Mouse (Mus musculus): Measurements from ENCODE around the gene Dph2.
A peak's percentile ranks its signal among the peaks of the same experiment; 100 is the strongest.

Dph2 gene

GRCm38 (mm10) chr4:117912131-117912561 is 20.3 kb upstream of the Dph2 start:
- DNase-seq (ENCODE audit: low spot score in 2 of 2), result no peak

GRCm38 (mm10) chr4:117908834-117909453 is 17.1 kb upstream of the Dph2 start:
- DNase-seq (ENCODE audit: low spot score in 2 of 2), result no peak

- no peak for DNase-seq (ENCODE audit: low spot score in 2 of 2)
These were observed 14.4 kb upstream of the Dph2 start for GRCm38 (mm10) chr4:117906196-117906595.

GRCm38 (mm10) chr4:117904761-117905160 is 12.9 kb upstream of the Dph2 start:
- DNase-seq (ENCODE audit: low spot score in 2 of 2), result no peak

GRCm38 (mm10) chr4:117904094-117904493 is 12.3 kb upstream of the Dph2 start:
- DNase-seq (ENCODE audit: low spot score in 2 of 2), result no peak

GRCm38 (mm10) chr4:117898111-117898510 is 6.3 kb upstream of the Dph2 start:
- no peak for DNase-seq (ENCODE audit: low spot score in 2 of 2)

GRCm38 (mm10) chr4:117896031-117896430 is 4.2 kb upstream of the Dph2 start:
- DNase-seq (ENCODE audit: low spot score in 2 of 2), result no peak

GRCm38 (mm10) chr4:117895339-117895738 is 3.5 kb upstream of the Dph2 start:
- no peak for DNase-seq (ENCODE audit: low spot score in 2 of 2)

- no peak for DNase-seq (ENCODE audit: low spot score in 2 of 2)
These were observed 2.8 kb upstream of the Dph2 start for GRCm38 (mm10) chr4:117894601-117895000.

- no peak for DNase-seq (ENCODE audit: low spot score in 2 of 2)
These were observed 1.5 kb upstream of the Dph2 start for GRCm38 (mm10) chr4:117893376-117893775.

GRCm38 (mm10) chr4:117890750-117891149 is 1.1 kb downstream of the Dph2 start:
- DNase-seq (ENCODE audit: low spot score in 2 of 2), result no peak

GRCm38 (mm10) chr4:117890031-117890430 is 1.8 kb downstream of the Dph2 start:
- no peak for DNase-seq (ENCODE audit: low spot score in 2 of 2)

- no peak for DNase-seq (ENCODE audit: low spot score in 2 of 2)
These were observed 2.4 kb downstream of the Dph2 start for GRCm38 (mm10) chr4:117889471-117889870.

- DNase-seq (ENCODE audit: low spot score in 2 of 2), result no peak
These were observed 3.9 kb downstream of the Dph2 start for GRCm38 (mm10) chr4:117887920-117888319.

- DNase-seq (ENCODE audit: low spot score in 2 of 2), result peak; percentile 89 to 96
These were observed 4.7 kb downstream of the Dph2 start, which contains the start of gene Atp6v0b for GRCm38 (mm10) chr4:117887133-117887532. TSS of gene Atp6v0b (minus strand) at chr4:117887333.

- no peak for DNase-seq (ENCODE audit: low spot score in 2 of 2)
These were observed 5.2 kb downstream of the Dph2 start for GRCm38 (mm10) chr4:117886644-117887043.

- DNase-seq (ENCODE audit: low spot score in 2 of 2), result no peak
These were observed 5.8 kb downstream of the Dph2 start for GRCm38 (mm10) chr4:117885994-117886393.

- DNase-seq (ENCODE audit: low spot score in 2 of 2), result no peak
These were observed 6.7 kb downstream of the Dph2 start for GRCm38 (mm10) chr4:117885093-117885492.

- no peak for DNase-seq (ENCODE audit: low spot score in 2 of 2)
These were observed 7.7 kb downstream of the Dph2 start for GRCm38 (mm10) chr4:117884146-117884545.

- DNase-seq (ENCODE audit: low spot score in 2 of 2), result peak in 1 of 2 experiments; percentile 65
These were observed 8.8 kb downstream of the Dph2 start, which contains the start of gene B4galt2 for GRCm38 (mm10) chr4:117882701-117883691. TSS of gene B4galt2 (minus strand) at chr4:117883487.

GRCm38 (mm10) chr4:117878703-117879102 is 13.1 kb downstream of the Dph2 start:
- no peak for DNase-seq (ENCODE audit: low spot score in 2 of 2)

- DNase-seq (ENCODE audit: low spot score in 2 of 2), result no peak
These were observed 13.5 kb downstream of the Dph2 start for GRCm38 (mm10) chr4:117878301-117878700.

- no peak for DNase-seq (ENCODE audit: low spot score in 2 of 2)
These were observed 18.2 kb downstream of the Dph2 start for GRCm38 (mm10) chr4:117873615-117874014.
